Mouse (Mus musculus) G1E (cell line): ENCODE measurements around the gene Inava.

Source experiments
- CTCF ChIP-seq: IDR thresholded peaks from 2 replicates; pipeline ENCODE4 v1.5.1; 2012; ENCODE audit warnings: low read depth, low read length, inconsistent platforms, mixed read lengths
- GATA1 ChIP-seq: IDR thresholded peaks from 2 replicates; pipeline ENCODE4 v1.6.1; 2012; ENCODE audit warnings: borderline replicate concordance, low read length, inconsistent platforms, mixed read lengths
- GATA2 ChIP-seq: IDR thresholded peaks from 2 replicates; pipeline ENCODE4 v1.6.1; 2012; ENCODE audit warnings: low read depth, low read length, inconsistent platforms, borderline replicate concordance
- TAL1 ChIP-seq: conservative IDR thresholded peaks from 2 replicates; pipeline ENCODE4 v1.6.1; 2012; ENCODE audit warnings: low read depth, low read length, inconsistent platforms, mixed read lengths

DNA sequence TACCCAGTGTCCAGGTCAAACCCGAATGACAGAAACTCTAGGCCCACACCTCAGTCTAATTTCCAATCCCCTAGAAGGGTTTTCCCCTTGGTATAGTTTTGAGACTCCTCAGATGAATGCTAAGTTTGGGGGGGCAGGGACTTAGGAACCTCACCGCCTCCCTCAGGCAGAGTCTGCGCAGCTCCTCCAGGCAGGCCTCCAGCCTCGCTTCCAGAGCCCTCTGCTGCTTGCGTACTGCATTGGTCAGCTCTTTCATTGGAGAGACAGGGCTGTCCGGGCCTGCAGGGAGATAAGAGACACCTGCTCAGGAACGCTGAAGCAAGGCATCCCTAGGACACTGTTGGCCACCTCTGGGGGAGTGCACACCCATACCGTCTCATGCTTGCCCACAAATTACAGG is 7.4 kb downstream of the Inava start:
- TF ChIP-seq GATA1 (no peak), CTCF (no peak), TAL1 (no peak), GATA2 (no peak)
